Mouse (Mus musculus) stomach, embryonic 14.5 days (tissue): Measurements from ENCODE around the gene Rcan2. TPM values are rescaled to one million over a fixed set of nuclear protein-coding genes. Genes with fewer than 3 reads are reported as not detected.

ENCODE experiments used
- ATAC-seq: fragments of 200-750 bp; cut with Nextera tagmentation; 2 replicates; pipeline ENCODE4 v1.8.0; 2017; ENCODE audit warnings: low read depth, moderate TSS enrichment; ENCODE audit not compliant: insufficient number of reproducible peaks, insufficient read depth, low FRiP score
- H3K27ac ChIP-seq: fragments of 300-500 bp; sonication (generic); 2 replicates; pipeline ENCODE4 v1.5.1; 2014; ENCODE audit warnings: mild to moderate bottlenecking, low read length, moderate library complexity, mixed read lengths
- H3K27me3 ChIP-seq: fragments of 300-500 bp; sonication (generic); 2 replicates; pipeline ENCODE4 v1.6.1; 2014; ENCODE audit warnings: low read length, control low read depth, mixed read lengths; ENCODE audit not compliant: control insufficient read depth, insufficient read depth
- H3K36me3 ChIP-seq: fragments of 300-500 bp; sonication (generic); 2 replicates; pipeline ENCODE4 v1.6.1; 2014; ENCODE audit warnings: mild to moderate bottlenecking, control low read depth, low read length, moderate library complexity, mixed read lengths; ENCODE audit not compliant: control insufficient read depth, insufficient read depth
- H3K4me1 ChIP-seq: fragments of 300-500 bp; sonication (generic); 2 replicates; pipeline ENCODE4 v1.6.1; 2014; ENCODE audit warnings: low read length, control low read depth, mixed read lengths; ENCODE audit not compliant: control insufficient read depth, insufficient read depth
- H3K4me2 ChIP-seq: fragments of 300-500 bp; sonication (generic); replicated peaks from 2 replicates; pipeline ENCODE4 v1.6.1; 2014; ENCODE audit warnings: low read depth, low read length, control low read depth
- H3K4me3 ChIP-seq: fragments of 300-500 bp; sonication (generic); 2 replicates; pipeline ENCODE4 v1.5.1; 2014; ENCODE audit warnings: low read depth, low read length, control low read depth
- H3K9ac ChIP-seq: fragments of 300-500 bp; sonication (generic); replicated peaks from 2 replicates; pipeline ENCODE4 v1.6.1; 2014; ENCODE audit warnings: low read depth, mild to moderate bottlenecking, control low read depth, low read length, moderate library complexity, mixed read lengths
- H3K9me3 ChIP-seq: fragments of 300-500 bp; sonication (generic); 2 replicates; pipeline ENCODE4 v1.6.1; 2016; ENCODE audit warnings: low read depth, low read length, control low read depth; ENCODE audit not compliant: control insufficient read depth
- WGBS: fragments of 180-500 bp; shearing (Covaris S2); extraction: QIAGEN DNeasy Blood & Tissue Kit; methylation state at CpG from one replicate; pipeline ENCODE4 v1.1.7; 2014; 5-methylcytosine and 5-hydroxymethylcytosine counted together
- polyA plus RNA-seq: library from polyadenylated mRNA; unstranded; fragments of >200 nt; fragmentation: Nextera tagmentation; extraction: Ambion mirVana; gene quantifications from 2 replicates; pipeline ENCODE4 v1.2.1, GENCODE M21; 2014

The Rcan2 gene
- polyA plus RNA-seq, 1 experiment from 2014 or later, result 10.1 TPM

DNA sequence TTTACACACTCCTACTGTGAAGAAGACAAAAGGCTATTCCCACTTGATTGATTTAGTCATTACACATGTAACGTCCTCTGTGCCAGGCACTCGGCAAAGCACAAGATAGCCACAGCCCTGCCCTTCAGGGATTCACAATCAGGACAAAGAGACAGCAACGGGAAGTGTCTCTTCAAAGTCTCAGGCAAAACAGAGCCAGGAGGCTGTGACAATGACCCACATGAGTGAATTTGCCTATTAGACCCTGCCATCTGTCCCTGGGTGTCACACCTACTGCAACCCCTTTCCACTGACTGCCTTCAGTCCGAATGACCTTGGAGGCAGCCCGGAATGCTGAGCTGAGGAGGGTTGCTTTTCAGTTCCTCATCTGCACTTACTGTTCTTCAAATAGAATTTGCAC, 151.1 kb downstream of the Rcan2 start:
- WGBS, result 27% methylated on average over 5 of the region's 5 CpGs
- no peak overlapping the region for H3K9ac ChIP-seq
- H3K27ac ChIP-seq, result no peak overlapping the region
- no peak for ATAC-seq
- H3K4me3 ChIP-seq, result no peak overlapping the region
- no peaks in the 10 kb centered on the region for H3K36me3 ChIP-seq
- peak overlapping the region; percentile 31; the same call in 1 of the 2 replicates for H3K4me2 ChIP-seq
- H3K27me3 ChIP-seq, result no peaks in the 10 kb centered on the region
- no peaks in the 10 kb centered on the region for H3K9me3 ChIP-seq
- no peaks in the 10 kb centered on the region for H3K4me1 ChIP-seq

DNA sequence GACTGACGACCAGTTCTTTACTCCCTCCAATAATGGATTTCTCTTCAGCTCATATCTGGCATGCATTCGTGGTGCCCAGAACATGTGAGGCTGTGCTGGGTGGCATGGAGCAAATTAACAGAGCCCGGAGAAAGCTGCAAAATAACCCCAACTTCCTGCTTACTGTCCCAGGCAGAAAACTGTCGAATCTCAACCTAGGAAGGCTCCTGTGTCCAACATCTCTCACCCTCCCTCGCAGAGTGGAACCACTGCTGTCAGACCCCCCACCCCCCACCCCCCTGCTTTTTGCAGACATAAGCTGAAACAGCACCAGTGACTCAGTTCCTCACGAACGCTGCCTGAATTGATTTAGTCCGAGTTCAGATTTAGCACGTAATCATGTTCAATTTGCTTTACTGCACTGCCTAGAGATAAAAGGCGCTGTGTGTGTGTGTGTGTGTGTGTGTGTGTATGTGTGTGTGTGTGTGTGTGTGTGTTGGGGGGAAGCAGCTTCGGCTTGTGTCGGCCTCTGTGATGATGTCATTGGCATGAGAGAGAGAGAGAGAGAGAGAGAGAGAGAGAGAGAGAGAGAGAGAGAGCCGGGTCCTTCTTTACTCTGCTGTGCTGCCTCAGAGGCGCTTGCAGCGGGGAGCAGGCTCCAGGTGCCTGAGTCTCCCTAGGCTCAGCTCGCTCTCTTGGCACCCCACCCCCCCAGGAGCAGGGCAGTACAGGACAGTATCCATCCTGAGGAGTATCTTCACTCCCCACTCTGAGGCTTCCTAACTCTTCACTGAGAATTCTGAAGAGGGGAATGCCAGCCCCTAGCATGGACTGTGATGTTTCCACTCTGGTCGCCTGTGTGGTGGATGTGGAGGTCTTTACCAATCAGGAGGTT, 151.7 kb downstream of the Rcan2 start:
- H3K4me1 ChIP-seq, result no peaks in the 10 kb centered on the region
- ATAC-seq, result peak; percentile 67; the same call in 1 of the 2 replicates
- WGBS, result 30% methylated on average over 16 of the region's 17 CpGs
- peak overlapping the region; percentile 31 for H3K4me2 ChIP-seq
- H3K4me3 ChIP-seq, result no peak overlapping the region
- H3K9me3 ChIP-seq, result no peaks in the 10 kb centered on the region
- no peak overlapping the region for H3K27ac ChIP-seq
- H3K27me3 ChIP-seq, result no peaks in the 10 kb centered on the region
- H3K36me3 ChIP-seq, result no peaks in the 10 kb centered on the region
- no peak overlapping the region for H3K9ac ChIP-seq

DNA sequence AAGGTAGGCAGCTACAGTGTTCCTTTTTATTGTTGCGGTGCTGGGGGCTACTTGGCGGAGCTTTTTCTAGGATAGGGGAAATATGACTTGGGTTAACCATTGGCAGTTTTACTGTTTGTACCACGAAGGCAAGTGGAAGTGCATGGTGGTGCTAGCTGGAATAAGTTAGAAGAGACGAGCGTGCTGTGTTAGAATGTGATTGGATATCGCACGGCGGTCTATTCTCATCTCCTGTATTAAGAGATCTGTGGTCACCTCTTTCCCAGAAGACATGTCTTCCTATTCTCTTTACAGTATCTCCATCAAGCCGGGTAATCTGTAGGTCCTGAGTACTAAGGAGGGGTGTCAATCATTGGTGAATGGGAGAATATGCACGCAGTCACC, 152.4 kb downstream of the Rcan2 start:
- Histone ChIP-seq H3K4me2 (peak overlapping the region; percentile 31; the same call in 1 of the 2 replicates), H3K4me1 (no peaks in the 10 kb centered on the region), H3K27ac (no peak overlapping the region), H3K9me3 (no peaks in the 10 kb centered on the region), H3K27me3 (no peaks in the 10 kb centered on the region), H3K36me3 (no peaks in the 10 kb centered on the region), H3K9ac (no peak overlapping the region), H3K4me3 (no peak overlapping the region)
- ATAC-seq, result no peak
- WGBS, result 87% methylated on average over 10 of the region's 10 CpGs

DNA sequence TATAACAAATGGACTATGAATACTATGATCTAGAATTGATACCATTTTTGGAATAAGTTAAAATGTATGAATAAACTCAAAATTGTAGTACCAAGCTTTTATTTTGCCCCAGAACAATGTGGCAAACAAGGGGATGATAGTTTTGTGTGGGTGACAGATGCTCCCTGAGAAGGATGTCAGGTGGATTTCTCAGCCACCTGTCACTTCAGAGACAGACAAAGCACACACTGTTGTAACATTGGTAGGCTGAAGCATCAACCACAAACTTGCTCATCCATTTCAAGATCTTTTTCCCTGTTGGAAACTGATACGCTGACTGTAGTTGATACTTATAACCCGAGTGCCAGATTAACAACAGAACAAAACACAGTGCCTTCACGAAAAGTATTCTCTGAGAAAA, 158.6 kb downstream of the Rcan2 start:
- Histone ChIP-seq H3K9ac (no peak overlapping the region), H3K4me1 (no peaks in the 10 kb centered on the region), H3K9me3 (0 out of 2 replicates have a peak, but pooled peaks cover 4% of the 10 kb centered on the region), H3K4me3 (no peak overlapping the region), H3K4me2 (no peak overlapping the region), H3K27me3 (no peaks in the 10 kb centered on the region), H3K27ac (no peak overlapping the region), H3K36me3 (no peaks in the 10 kb centered on the region)
- WGBS, result 91% methylated on average over 3 of the region's 3 CpGs
- no peak for ATAC-seq

DNA sequence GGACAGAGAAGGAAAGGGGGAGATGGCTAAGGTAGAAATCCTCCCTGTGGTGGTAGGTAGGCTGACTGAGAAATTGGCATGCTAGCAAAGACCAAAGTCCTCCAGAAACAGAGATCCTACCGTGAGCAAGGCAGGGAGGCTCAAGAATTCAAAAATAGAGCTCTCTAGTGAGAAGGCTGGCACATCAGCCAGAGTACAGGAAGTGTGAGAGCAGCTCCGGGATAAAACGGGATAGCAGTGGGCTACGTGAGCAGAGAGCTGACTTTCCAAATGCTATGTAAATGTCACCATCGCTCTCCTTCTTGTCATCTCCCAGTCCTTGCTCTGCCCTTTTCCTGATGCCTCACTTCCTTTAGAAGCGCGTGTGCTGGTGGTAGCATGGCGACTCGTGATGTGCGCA, 168.8 kb downstream of the Rcan2 start:
- Histone ChIP-seq H3K4me2 (no peak overlapping the region), H3K36me3 (no peaks in the 10 kb centered on the region), H3K27ac (no peak overlapping the region), H3K9me3 (no peaks in the 10 kb centered on the region), H3K27me3 (no peaks in the 10 kb centered on the region), H3K4me3 (no peak overlapping the region), H3K9ac (no peak overlapping the region), H3K4me1 (no peaks in the 10 kb centered on the region)
- WGBS, result 94% methylated on average over 10 of the region's 10 CpGs
- no peak for ATAC-seq

DNA sequence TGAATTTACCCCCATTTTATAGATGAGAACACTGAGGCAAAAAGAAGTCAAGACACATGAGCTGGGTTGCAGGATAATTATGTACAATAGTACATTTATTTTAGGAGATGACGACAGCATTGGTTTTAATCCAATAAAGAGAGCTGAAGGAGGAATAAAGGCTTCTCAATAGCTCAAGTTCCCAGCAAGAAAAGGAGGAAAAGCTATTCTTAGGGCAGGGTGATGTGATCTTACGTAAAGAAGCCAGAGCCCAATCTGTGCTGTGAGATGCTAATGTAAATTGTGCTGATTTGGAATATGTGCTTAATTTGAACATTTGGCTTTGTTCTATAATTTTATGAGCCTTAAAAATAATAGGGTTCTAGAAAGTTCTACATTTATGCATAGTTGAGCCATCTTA, 176.4 kb downstream of the Rcan2 start:
- no peaks in the 10 kb centered on the region for H3K9me3 ChIP-seq
- no peak overlapping the region for H3K4me2 ChIP-seq
- no peak overlapping the region for H3K4me3 ChIP-seq
- no peaks in the 10 kb centered on the region for H3K27me3 ChIP-seq
- H3K9ac ChIP-seq, result no peak overlapping the region
- H3K4me1 ChIP-seq, result no peaks in the 10 kb centered on the region
- H3K36me3 ChIP-seq, result no peaks in the 10 kb centered on the region
- 86% methylated on average over 2 of the region's 2 CpGs for WGBS
- H3K27ac ChIP-seq, result no peak overlapping the region
- ATAC-seq, result no peak

DNA sequence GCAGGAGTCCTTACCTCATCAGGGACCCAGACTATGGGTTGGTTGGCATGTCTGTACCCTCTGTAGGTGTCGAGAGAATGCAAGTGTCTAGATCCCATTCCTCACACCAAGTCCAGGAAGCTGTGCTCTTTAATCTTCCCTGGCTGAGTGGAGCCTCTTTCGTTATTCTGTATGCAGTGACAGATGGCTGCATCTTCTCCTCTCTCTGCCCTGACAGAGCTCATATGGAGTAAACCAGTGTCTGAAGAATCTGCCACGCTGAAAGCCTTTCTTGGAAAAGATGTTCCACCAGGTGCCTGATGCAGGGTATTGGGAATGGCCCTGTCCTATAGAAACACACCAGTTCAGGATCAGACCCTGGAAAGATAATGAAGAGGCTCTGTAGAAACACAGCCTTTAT, 178.8 kb downstream of the Rcan2 start:
- no peak for ATAC-seq
- H3K36me3 ChIP-seq, result no peaks in the 10 kb centered on the region
- no peak overlapping the region for H3K27ac ChIP-seq
- no peaks in the 10 kb centered on the region for H3K27me3 ChIP-seq
- no peaks in the 10 kb centered on the region for H3K4me1 ChIP-seq
- H3K4me2 ChIP-seq, result no peak overlapping the region
- H3K4me3 ChIP-seq, result no peak overlapping the region
- H3K9me3 ChIP-seq, result no peaks in the 10 kb centered on the region
- no peak overlapping the region for H3K9ac ChIP-seq
- whole genome bisulfite sequencing, result 80% methylated on average over 3 of the region's 3 CpGs

DNA sequence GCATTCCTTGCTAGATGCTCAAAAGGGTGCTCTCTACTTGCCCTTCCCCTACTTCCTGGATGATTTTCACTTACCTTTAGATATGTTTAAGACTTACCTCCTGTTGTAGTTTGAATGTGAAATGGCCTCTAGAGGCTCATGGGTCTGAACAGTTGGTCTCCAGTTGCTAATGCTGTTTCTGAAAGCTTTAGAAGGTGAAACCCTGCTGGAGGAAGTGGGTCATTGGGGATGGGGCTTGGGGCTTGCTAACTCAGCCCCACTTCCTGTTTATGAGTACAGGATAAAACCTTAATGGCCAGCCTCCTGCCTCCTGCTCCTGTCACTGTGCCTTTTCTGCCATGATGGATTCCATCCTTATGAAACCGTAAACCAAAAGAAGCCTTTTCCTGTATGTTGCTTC, 181.4 kb downstream of the Rcan2 start:
- 35% methylated on average over 1 of the region's 1 CpGs for WGBS
- ATAC-seq, result no peak
- no peaks in the 10 kb centered on the region for H3K36me3 ChIP-seq
- H3K27ac ChIP-seq, result no peak overlapping the region
- no peak overlapping the region for H3K4me2 ChIP-seq
- H3K4me1 ChIP-seq, result no peaks in the 10 kb centered on the region
- H3K27me3 ChIP-seq, result no peaks in the 10 kb centered on the region
- no peaks in the 10 kb centered on the region for H3K9me3 ChIP-seq
- no peak overlapping the region for H3K4me3 ChIP-seq
- no peak overlapping the region for H3K9ac ChIP-seq
